ENCODE assay signal across 19 mouse cellular contexts in the genomic region with DNA sequence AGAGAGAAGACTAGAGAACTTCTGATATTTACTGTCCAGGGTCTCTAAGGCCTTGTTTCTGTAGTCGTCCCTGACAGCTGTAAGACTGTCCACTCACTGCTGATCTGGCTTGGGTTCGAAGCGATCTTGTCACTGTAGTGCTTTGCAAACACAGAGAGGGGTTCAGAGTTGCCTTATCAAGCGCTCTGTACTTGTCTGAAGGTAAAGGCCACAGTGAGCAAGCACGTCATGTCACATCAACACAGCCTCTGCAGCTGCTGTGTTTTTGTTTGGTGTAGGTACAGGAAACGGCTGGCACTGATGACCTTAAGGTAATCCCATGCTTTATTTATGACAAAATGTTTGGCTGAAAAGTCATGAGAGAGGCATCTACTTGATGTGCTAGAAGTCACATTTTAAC.
DNase-seq lines count a peak whose midpoint lies in the region; ATAC-seq and TF ChIP-seq lines count a peak whose summit lies in the region.
"Had no signal": no experiment of that assay in that cellular context is flagged by ENCODE, and none has a peak within 500 bp of the region (broad histone marks: within the 10 kb centered on the region; RNA-seq: fewer than 3 reads in every experiment).

No protein-coding gene starts in this region.

- DNase-seq in heart, adult 11 months: peak; percentile 68
- DNase-seq in heart, adult 2 months: no peak
- DNase-seq in heart, postnatal 25 days (ENCODE audit: low spot score): no peak
- DNase-seq in liver, adult 2 months (ENCODE audit: extremely low read depth, low read depth, low spot score): peak; percentile 45
- DNase-seq in liver: no peak
- no peak for DNase-seq in midbrain, embryonic 14.5 days
- DNase-seq: adrenal gland, postnatal 10 days; cerebellum, adult 18-20 months; cerebellum, adult 9-11 months; cerebellum, postnatal 36 days; gastrocnemius, postnatal 10 days had no signal

- H3K9me3 ChIP-seq in heart, embryonic 14.5 days (ENCODE audit: control insufficient read depth, low read length): no peaks in the 10 kb centered on the region
- H3K9me3 ChIP-seq in midbrain, embryonic 13.5 days: no peaks in the 10 kb centered on the region
- no peaks in the 10 kb centered on the region for H3K9me3 ChIP-seq in midbrain, embryonic 14.5 days (ENCODE audit: control insufficient read depth, low read length)
- H3K9me3 ChIP-seq: embryonic facial prominence, embryonic 13.5 days; forebrain, embryonic 12.5 days; hindbrain, embryonic 10.5 days; intestine, embryonic 15.5 days had no signal

- no peaks in the 10 kb centered on the region for H3K27me3 ChIP-seq in heart, adult 2 months (ENCODE audit: control insufficient read depth, insufficient read depth, low read length)
- H3K27me3 ChIP-seq in heart, embryonic 14.5 days (ENCODE audit: control insufficient read depth, insufficient read depth, low read length): no peaks in the 10 kb centered on the region
- no peaks in the 10 kb centered on the region for H3K27me3 ChIP-seq in liver, adult 2 months (ENCODE audit: control insufficient read depth, insufficient read depth, low read length)
- no peaks in the 10 kb centered on the region for H3K27me3 ChIP-seq in midbrain, embryonic 13.5 days
- no peaks in the 10 kb centered on the region for H3K27me3 ChIP-seq in midbrain, embryonic 14.5 days (ENCODE audit: control insufficient read depth, insufficient read depth, low read length)
- H3K27me3 ChIP-seq: embryonic facial prominence, embryonic 13.5 days; forebrain, embryonic 12.5 days; intestine, embryonic 15.5 days had no signal

- intact Hi-C loops in heart, adult 2 months (cut with DNase I): no loop called here
- intact Hi-C loops in heart, postnatal 25 days (cut with DNase I): no loop called here

- H3K9ac ChIP-seq in heart, adult 2 months (ENCODE audit: low read depth, low read length): no peak overlapping the region
- H3K9ac ChIP-seq in heart, embryonic 14.5 days (ENCODE audit: low read length): no peak overlapping the region
- H3K9ac ChIP-seq in liver, adult 2 months (ENCODE audit: low read depth, low read length): no peak overlapping the region
- no peak overlapping the region for H3K9ac ChIP-seq in midbrain, embryonic 13.5 days (replicated peaks)
- H3K9ac ChIP-seq in midbrain, embryonic 14.5 days (replicated peaks; ENCODE audit: low read length): no peak overlapping the region
- H3K9ac ChIP-seq: embryonic facial prominence, embryonic 13.5 days; forebrain, embryonic 12.5 days; hindbrain, embryonic 14.5 days; intestine, embryonic 15.5 days had no signal

- TF ChIP-seq CTCF in heart, adult 2 months (IDR thresholded peaks at IDR 0.05): no peak
- TF ChIP-seq CTCF in liver, adult 2 months (IDR thresholded peaks at IDR 0.05; ENCODE audit: low read depth, low read length): no peak

- WGBS in heart, adult 2 months: 65% methylated on average over 6 of the region's 6 CpGs
- WGBS in heart, embryonic 14.5 days: 30% methylated on average over 6 of the region's 6 CpGs
- 27% methylated on average over 6 of the region's 6 CpGs for WGBS in liver, adult 2 months
- WGBS in midbrain, embryonic 13.5 days: 87% methylated on average over 6 of the region's 6 CpGs
- WGBS in midbrain, embryonic 14.5 days: 85% methylated on average over 6 of the region's 6 CpGs

- no peak for ATAC-seq in heart, embryonic 14.5 days (ENCODE audit: insufficient number of reproducible peaks, insufficient read depth, low FRiP score, low read depth)
- ATAC-seq in midbrain, embryonic 13.5 days: no peak
- no peak for ATAC-seq in midbrain, embryonic 14.5 days (ENCODE audit: low FRiP score, low TSS enrichment)
- ATAC-seq: forebrain, embryonic 16.5 days; intestine, embryonic 15.5 days had no signal

- TF ChIP-seq EP300 in heart, adult 2 months (IDR thresholded peaks at IDR 0.05; ENCODE audit: insufficient read depth, low read depth, low read length): no peak

- no peak overlapping the region for H3K27ac ChIP-seq in heart, adult 2 months
- peak overlapping the region; percentile 55 to 56 for H3K27ac ChIP-seq in heart, embryonic 14.5 days (replicated peaks in 1 of 2; ENCODE audit: control insufficient read depth in 1 of 2, insufficient read depth in 1 of 2, low read depth in 2 of 2, low read length in 2 of 2)
- H3K27ac ChIP-seq in liver, adult 2 months (replicated peaks; ENCODE audit: insufficient read depth, low read depth, low read length): peak overlapping the region; percentile 23; the same call in 1 of the 2 replicates
- H3K27ac ChIP-seq in midbrain, embryonic 13.5 days: 0 out of 2 replicates have a peak overlapping the region, but pooled peaks have one; percentile 35
- H3K27ac ChIP-seq in midbrain, embryonic 14.5 days (replicated peaks; ENCODE audit: low read depth, low read length): no peak overlapping the region
- H3K27ac ChIP-seq: embryonic facial prominence, embryonic 13.5 days; forebrain, embryonic 12.5 days; hindbrain, embryonic 10.5 days; hindbrain, embryonic 14.5 days; intestine, embryonic 15.5 days had no signal

- H3K36me3 ChIP-seq in heart, adult 2 months (ENCODE audit: control insufficient read depth, insufficient read depth, low read length): peaks cover 18% of the 10 kb centered on the region
- H3K36me3 ChIP-seq in heart, embryonic 14.5 days (ENCODE audit: control insufficient read depth, insufficient read depth, low read length): no peaks in the 10 kb centered on the region
- peaks cover 2% of the 10 kb centered on the region; the same call in 1 of the 2 replicates for H3K36me3 ChIP-seq in liver, adult 2 months (ENCODE audit: control insufficient read depth, insufficient read depth, low read length)
- no peaks in the 10 kb centered on the region for H3K36me3 ChIP-seq in midbrain, embryonic 13.5 days
- no peaks in the 10 kb centered on the region for H3K36me3 ChIP-seq in midbrain, embryonic 14.5 days (ENCODE audit: control insufficient read depth, insufficient read depth, low read length)
- H3K36me3 ChIP-seq: embryonic facial prominence, embryonic 13.5 days; forebrain, embryonic 12.5 days; intestine, embryonic 15.5 days had no signal

- peaks cover 19% of the 10 kb centered on the region for H3K4me1 ChIP-seq in heart, adult 2 months (ENCODE audit: control insufficient read depth, insufficient read depth, low read length)
- H3K4me1 ChIP-seq in heart, embryonic 14.5 days (ENCODE audit: control insufficient read depth in 2 of 2, insufficient read depth in 2 of 2, low read length in 2 of 2): peaks cover 25 to 65% of the 10 kb centered on the region in 2 experiments
- H3K4me1 ChIP-seq in liver, adult 2 months (ENCODE audit: control insufficient read depth, insufficient read depth, low read length): peaks cover 19% of the 10 kb centered on the region
- peaks cover 61% of the 10 kb centered on the region for H3K4me1 ChIP-seq in midbrain, embryonic 13.5 days (replicated peaks)
- peaks cover 30% of the 10 kb centered on the region for H3K4me1 ChIP-seq in midbrain, embryonic 14.5 days (ENCODE audit: control insufficient read depth, insufficient read depth, low read length)

- H3K79me2 ChIP-seq in heart, adult 2 months (replicated peaks; ENCODE audit: control insufficient read depth, insufficient read depth, low read length): peaks cover 8% of the 10 kb centered on the region
- peaks cover 42% of the 10 kb centered on the region for H3K79me2 ChIP-seq in liver, adult 2 months (ENCODE audit: control insufficient read depth, insufficient read depth, low read length)

- TF ChIP-seq POLR2A in heart, adult 2 months (IDR thresholded peaks at IDR 0.05; ENCODE audit: insufficient read depth, low read depth, low read length): no peak
- TF ChIP-seq POLR2A in liver, adult 2 months (IDR thresholded peaks at IDR 0.05; ENCODE audit: extremely low read depth, insufficient read depth, low read length): no peak

- no peak overlapping the region for H3K4me2 ChIP-seq in heart, embryonic 14.5 days (ENCODE audit: low read length)
- H3K4me2 ChIP-seq in midbrain, embryonic 13.5 days (replicated peaks): no peak overlapping the region
- no peak overlapping the region for H3K4me2 ChIP-seq in midbrain, embryonic 14.5 days (ENCODE audit: low read length)
- H3K4me2 ChIP-seq: embryonic facial prominence, embryonic 13.5 days; forebrain, embryonic 12.5 days; hindbrain, embryonic 14.5 days; intestine, embryonic 15.5 days had no signal

- H3K4me3 ChIP-seq in heart, adult 2 months: no peak overlapping the region
- H3K4me3 ChIP-seq in heart, embryonic 14.5 days (ENCODE audit: control insufficient read depth in 1 of 2, insufficient read depth in 1 of 2, low read depth in 1 of 2, low read length in 2 of 2): no peak overlapping the region
- H3K4me3 ChIP-seq in liver, adult 2 months (ENCODE audit: insufficient read depth, low read depth, low read length): no peak overlapping the region
- no peak overlapping the region for H3K4me3 ChIP-seq in midbrain, embryonic 13.5 days (replicated peaks)
- no peak overlapping the region for H3K4me3 ChIP-seq in midbrain, embryonic 14.5 days (replicated peaks; ENCODE audit: low read depth, low read length)
- H3K4me3 ChIP-seq: embryonic facial prominence, embryonic 13.5 days; forebrain, embryonic 12.5 days; hindbrain, embryonic 10.5 days; intestine, embryonic 15.5 days had no signal

Comparison
In these comparisons a context has a peak if more than half of its experiments do, and no peak if none do; other contexts are left out.
1. DNase-seq: peak in heart, adult 11 months (single experiment) and liver, adult 2 months (single experiment); none in heart, adult 2 months (0 of 2), heart, postnatal 25 days (single experiment), liver (single experiment) and midbrain, embryonic 14.5 days (single experiment).
2. H3K27ac ChIP-seq: peak in heart, embryonic 14.5 days (2 of 2), liver, adult 2 months (single experiment) and midbrain, embryonic 13.5 days (single experiment); none in heart, adult 2 months (single experiment) and midbrain, embryonic 14.5 days (single experiment).